Mouse (Mus musculus) adrenal gland, adult 18-20 months (tissue): ENCODE measurements around the gene Tmem217. TPM values are rescaled to one million over a fixed set of nuclear protein-coding genes. Genes with fewer than 3 reads are reported as not detected.

Source experiments
- DNase-seq, 2 experiments: peaks; one replicate each; pipeline ENCODE4 v3.0.0; 2021 to 2022; ENCODE audit warnings: low spot score in 2 of 2
- microRNA-seq, 2 experiments: library from miRNA; unstranded; fragments of <30 nt; microRNA quantifications; one replicate each; pipeline ENCODE4 v1.2.0; 2021; ENCODE audit warnings: borderline number of aligned reads in 2 of 2
- total RNA-seq, 2 experiments: library from RNA; stranded (reverse); gene quantifications; 1 replicate in 1 of 2; 2 replicates in 1 of 2; pipeline ENCODE4 v1.2.3; 2021

Gene Tmem217
- total RNA-seq, 2 experiments from 2014 or later, result not detected

- DNase-seq, result no peak
These were observed 61.2 kb downstream of the Tmem217 start, which contains the start of gene Pim1 for GRCm38 (mm10) chr17:29490713-29491581. TSS of gene Pim1 (plus strand) at chr17:29490753.

GRCm38 (mm10) chr17:29489971-29490712 lies 62.0 kb downstream of the Tmem217 start:
- DNase-seq, result peak; percentile 95 to 97

- DNase-seq, result peak; percentile 33 to 56
These were observed 62.9 kb downstream of the Tmem217 start for GRCm38 (mm10) chr17:29488978-29489970.

GRCm38 (mm10) chr17:29488257-29488977 lies 63.8 kb downstream of the Tmem217 start:
- DNase-seq, result no peak

GRCm38 (mm10) chr17:29485336-29486233 lies 66.6 kb downstream of the Tmem217 start:
- DNase-seq, result no peak

- no peak for DNase-seq
These were observed 67.8 kb downstream of the Tmem217 start for GRCm38 (mm10) chr17:29484431-29484830.

GRCm38 (mm10) chr17:29483282-29483681 lies 68.9 kb downstream of the Tmem217 start:
- DNase-seq, result no peak

- no peak for DNase-seq
These were observed 69.6 kb downstream of the Tmem217 start for GRCm38 (mm10) chr17:29482632-29483031.

GRCm38 (mm10) chr17:29480256-29480655 lies 71.9 kb downstream of the Tmem217 start:
- DNase-seq, result no peak

- no peak for DNase-seq
These were observed 73.9 kb downstream of the Tmem217 start for GRCm38 (mm10) chr17:29478271-29478670.

- DNase-seq, result no peak
These were observed 74.8 kb downstream of the Tmem217 start for GRCm38 (mm10) chr17:29477357-29477756.

GRCm38 (mm10) chr17:29476461-29476860 lies 75.7 kb downstream of the Tmem217 start:
- DNase-seq, result no peak

Small RNA genes lying within 50 kb of the gene (microRNA-seq; reads per million reads assigned to microRNA genes)
- gene Mir7667, result 0 reads per million in 2 experiments

Other genes starting within 250 kb of the Tmem217 start
- 10 to 100 TPM; 16.8 to 52.3 TPM for gene Pi16, start 234.7 kb downstream of the Tmem217 start, total RNA-seq
- 100 to 1,000 TPM; 252 to 293 TPM for gene Mtch1, start 204.5 kb downstream of the Tmem217 start, total RNA-seq
- 1 to 10 TPM; 3.7 to 9.5 TPM for gene Fgd2, start 191.5 kb downstream of the Tmem217 start, total RNA-seq
- 100 to 1,000 TPM; 132 to 171 TPM for gene Pim1, start 61.6 kb downstream of the Tmem217 start, total RNA-seq
- gene Gm17657, start 2.7 kb downstream of the Tmem217 start, total RNA-seq, result not detected
- gene Tbc1d22b, start 2.6 kb downstream of the Tmem217 start, total RNA-seq, result 10 to 100 TPM; 25.4 to 30.2 TPM
- 10 to 100 TPM; 35.1 to 68.3 TPM for gene Rnf8, start 62.4 kb upstream of the Tmem217 start, total RNA-seq
- 1 to 10 TPM; 2.3 to 3.0 TPM for gene Gm28043, start 62.5 kb upstream of the Tmem217 start, total RNA-seq
- 100 to 1,000 TPM in 1 of 2 experiments, 10 to 100 TPM in 1; 76.8 to 116 TPM for gene Cmtr1, start 108.2 kb upstream of the Tmem217 start, total RNA-seq
- 10 to 100 TPM in 1 of 2 experiments, 1 to 10 TPM in 1; 6.8 to 13.3 TPM for gene Ccdc167, start 164.7 kb upstream of the Tmem217 start, total RNA-seq